Mouse (Mus musculus): ENCODE measurements around the gene Chka.

Gene Chka

DNA sequence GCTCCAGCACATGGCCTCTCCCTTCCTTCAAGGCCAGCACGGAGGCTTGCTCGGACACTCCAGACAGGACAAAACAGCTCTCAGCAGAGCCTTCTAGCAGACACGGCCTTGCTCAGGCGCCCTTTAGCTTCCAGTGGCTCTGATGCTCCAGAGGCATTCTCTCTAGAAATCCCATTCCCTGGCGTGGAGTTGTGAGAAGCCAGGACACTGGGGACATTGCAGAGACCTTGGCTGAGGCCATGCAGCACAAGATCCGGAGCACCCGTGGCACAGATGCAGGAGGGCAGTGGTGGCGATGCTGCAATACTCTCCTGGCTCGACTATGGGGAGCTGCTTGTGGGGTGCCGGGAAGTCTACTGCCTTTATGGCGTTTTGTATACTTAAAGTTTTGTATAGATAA, 65.2 kb downstream of the Chka start:
- no peak for DNase-seq (ENCODE audit: low spot score)

DNA sequence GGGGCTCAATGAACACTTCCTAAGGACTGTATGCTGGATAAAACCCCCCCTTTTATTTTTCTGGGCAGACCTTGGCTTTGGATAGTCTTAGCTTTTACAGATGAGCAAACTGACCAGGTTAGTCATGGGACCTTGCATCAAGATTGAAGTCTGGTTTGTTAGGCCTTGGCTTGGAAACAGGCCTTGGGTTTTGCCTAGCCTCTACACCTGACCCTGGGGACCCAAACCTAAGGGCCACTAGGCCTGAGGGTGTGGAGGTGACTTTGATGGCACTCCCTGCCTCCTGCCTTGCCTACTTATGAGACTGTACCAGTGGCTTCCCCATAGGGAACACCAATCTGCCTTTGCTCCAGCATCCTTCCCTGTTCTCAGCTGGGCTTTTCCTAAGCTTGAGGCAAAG, 68.4 kb downstream of the Chka start:
- no peak for DNase-seq (ENCODE audit: low spot score)

DNA sequence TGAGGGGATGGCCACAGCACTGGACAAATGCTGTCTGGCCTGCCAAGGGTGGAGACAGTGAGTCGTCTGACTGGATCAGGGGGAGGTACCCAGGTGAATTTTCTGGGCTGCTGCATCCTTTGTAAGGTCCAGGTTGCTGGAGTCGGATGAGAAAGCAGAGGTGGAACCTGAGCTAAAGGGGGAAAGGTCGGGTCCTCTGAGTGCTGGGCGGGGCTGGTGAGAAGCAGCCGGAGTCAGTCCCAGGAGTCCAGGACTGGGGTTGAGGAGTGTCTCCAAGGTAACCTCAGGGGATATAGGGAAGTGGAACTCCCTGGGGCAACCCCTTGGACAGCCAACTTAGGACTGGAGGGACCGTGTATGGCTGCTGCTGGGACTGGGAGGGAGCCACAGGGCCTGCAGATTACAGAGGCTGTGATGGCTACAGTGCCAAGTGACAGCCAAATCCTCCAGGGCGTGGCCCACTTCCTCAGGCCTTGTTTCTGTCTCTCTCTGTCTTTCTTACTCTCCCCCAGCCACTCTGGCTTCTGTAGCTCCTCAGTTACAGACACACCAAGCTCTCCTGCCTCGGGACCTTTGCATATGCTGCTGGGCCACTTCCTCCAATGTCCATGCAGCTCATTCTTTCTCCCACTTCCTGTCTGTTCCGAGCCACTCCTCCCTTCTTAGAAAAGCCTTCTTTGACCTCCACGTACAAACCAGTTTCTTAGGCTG, 71.2 kb downstream of the Chka start:
- DNase-seq (ENCODE audit: low spot score) = no peak

DNA sequence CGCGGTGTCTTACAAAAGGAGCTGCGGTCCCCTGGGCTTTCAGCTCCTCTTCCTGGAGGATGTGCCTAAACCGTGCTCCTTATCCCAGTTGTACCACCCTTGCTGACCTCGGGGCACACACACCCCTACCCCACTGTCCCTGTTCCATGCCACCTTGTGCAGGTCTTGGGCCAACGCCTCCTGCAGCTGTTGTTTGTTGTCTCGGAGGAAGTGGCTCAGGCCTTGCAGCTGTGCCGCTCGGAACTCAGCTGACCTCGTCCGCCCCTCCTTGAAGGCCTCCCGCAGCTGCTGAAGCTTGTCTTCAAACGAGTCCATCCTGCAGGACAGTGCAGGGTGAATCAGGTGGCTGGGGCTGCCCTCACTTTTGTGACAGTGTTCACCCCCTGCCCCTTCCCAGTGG, 72.0 kb downstream of the Chka start:
- DNase-seq (ENCODE audit: low spot score) = no peak

DNA sequence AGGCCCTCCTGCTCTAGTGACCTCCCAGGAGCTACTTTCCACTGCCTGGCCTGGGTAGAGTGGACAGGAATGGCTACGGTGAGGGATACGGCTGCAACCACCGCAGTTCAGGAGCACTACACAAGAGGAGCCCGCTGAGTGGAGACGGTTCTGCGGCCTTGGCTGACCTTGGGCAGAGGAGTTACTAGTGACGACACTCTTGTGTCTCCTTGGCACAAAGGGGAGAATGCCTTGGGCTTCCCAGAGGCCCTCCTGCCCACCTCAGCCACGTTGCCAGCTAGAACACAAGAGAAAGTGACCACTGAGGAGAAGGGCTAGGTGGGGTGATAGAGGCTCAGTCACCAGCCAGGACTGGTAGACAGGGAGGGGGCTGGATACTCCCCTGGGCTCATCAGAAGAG, 72.6 kb downstream of the Chka start:
- no peak for DNase-seq (ENCODE audit: low spot score)

DNA sequence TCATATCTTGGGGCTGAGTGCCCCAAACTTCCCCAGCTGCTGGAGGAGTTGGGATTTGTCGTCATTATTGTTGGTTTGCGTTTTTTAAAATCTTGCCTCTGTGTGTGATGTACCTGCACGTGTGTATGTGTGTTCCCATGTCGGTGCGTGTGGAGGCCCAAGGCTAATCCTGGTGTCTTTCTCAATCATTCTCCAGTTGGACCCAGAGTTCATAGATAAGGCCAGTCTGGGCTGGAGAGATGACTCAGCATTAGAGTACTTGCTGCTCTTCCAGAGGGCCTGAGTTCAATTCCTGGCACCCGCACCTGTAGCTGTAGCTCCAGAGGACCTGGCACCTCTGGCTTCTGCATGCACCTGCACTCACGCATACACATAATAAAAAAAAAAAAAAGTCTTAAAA, 73.3 kb downstream of the Chka start:
- no peak for DNase-seq (ENCODE audit: low spot score)

DNA sequence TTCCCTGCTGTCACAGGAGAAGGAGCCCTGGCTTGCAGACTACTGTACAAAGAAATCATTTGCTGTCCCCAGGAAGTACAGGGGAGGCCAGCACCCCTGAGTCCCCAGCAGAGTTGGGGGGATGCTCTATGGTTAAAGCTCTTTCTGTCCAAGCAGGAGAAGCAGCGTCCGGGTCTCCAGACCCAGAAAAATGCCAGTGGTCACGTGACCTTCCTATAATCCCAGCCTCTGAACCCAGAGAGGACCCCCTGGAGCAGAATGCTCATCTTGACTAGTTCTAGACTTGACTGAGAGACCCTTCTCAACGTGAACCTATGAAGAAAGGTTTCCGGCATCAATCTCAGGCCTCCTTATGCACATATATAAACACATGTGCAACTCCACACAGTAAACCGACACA, 74.3 kb downstream of the Chka start:
- no peak for DNase-seq (ENCODE audit: low spot score)

DNA sequence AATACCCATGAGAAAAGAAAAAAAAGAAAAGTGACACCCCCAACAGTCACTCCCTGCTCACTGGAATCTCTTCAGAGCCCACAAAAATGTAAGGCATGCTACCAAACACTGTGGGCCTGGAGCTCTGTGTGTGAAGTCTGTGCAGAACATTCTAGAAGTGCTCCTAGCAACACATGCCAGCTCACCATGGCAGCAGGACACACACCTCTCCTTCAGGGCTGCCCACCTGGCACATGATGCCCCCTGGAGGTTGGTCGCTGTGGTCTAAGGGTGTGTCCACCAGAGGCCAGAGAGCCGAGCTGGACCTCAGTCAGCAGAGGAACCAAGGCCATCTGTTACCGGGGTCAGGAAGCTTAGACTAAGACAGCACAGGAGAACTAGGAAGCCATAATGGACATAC, 74.7 kb downstream of the Chka start:
- DNase-seq (ENCODE audit: low spot score) = no peak

DNA sequence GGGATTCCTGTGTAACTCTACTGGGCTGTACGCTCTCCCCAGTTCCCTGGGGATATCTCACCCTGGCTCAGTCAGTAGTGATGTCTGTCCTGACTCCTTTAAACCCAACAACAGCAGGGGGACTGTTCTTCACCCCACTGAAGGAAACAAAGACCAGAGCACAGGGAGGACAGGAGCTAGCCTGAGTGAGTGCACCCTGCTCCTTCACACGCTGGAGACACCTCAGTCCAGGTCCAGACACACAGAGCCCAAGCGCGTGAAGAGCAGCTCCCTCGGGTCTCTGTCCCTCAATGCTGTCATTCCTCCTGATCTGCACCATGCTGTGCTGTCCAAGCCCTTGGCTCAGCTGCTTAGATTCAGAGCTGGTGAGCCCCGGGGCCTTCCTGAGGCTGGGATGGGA, 75.1 kb downstream of the Chka start:
- no peak for DNase-seq (ENCODE audit: low spot score)

DNA sequence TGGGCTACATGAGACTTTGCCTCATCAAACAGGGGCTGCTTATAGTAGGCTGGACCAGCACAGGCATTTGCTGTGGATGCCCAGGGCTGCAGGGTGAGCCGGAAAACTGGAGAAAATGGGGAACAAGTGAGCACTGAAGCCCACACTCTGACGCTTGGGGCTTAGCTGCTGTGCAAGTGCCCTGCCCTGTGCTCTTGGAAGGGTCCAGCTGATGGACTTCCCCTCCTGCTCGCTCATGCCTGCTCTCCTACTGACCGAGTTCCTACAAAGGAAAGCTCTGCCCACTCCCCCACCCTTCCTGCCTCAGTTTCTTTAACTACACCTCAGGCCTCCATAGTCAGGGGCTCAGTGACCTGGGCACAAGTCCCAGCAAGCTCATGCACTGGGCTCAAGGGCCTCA, 76.4 kb downstream of the Chka start:
- no peak for DNase-seq (ENCODE audit: low spot score)

DNA sequence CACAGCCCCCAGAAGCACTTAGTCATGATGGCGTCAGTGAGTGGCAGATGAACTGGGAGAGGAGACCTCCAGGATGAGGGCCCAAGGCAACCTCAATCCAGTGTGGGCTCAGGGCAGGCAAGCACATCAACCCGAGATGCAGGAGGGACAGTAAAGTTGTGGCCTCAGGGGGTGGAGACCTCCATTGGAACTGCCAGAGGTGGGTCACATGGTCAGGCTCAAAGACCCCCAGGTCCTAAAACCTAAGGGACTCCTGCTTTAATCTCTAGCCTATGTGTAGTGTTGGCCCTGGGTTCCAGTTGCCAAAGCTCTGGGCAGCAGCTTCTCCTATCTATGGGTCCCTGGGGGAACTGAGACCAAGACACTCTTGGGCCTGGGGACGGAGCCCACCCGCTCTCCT, 77.2 kb downstream of the Chka start:
- no peak for DNase-seq (ENCODE audit: low spot score)

DNA sequence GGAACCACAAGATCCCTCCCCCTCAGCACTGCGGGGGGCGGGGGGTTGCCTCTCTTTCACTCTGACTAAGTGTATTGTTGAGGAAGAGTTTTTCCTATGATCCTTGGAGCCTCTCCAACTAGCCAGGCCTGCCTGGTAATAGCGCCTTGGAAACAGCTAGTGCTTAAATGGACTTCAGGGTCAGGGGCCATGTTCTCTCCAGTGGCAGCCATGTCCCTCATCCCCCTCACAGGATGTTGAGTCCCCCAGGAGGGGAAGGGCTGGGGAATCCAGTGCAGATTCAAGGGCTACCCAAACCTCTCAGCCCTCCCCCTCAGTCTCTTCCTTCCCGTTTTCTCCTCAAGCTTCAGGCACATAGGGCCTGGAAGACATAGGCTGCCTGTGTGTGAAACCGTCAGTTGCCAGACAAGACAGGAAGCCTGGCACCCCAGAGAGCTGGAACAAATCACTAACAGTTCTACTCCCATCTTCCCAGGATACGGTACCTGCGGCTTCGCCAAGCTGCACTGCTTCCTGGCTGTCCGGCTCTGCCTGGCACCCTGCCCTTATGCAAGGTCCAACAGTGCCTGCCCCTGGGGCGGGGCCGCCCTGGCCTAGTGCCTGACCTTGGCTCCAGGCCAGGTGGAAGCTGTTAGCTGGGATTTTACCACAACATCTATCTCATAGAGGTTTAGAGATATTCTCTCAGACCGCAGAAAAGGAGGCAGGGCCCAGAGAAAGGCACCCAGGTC, 77.8 kb downstream of the Chka start, which contains the start of gene Aldh3b1:
Aldh3b1 (minus strand) TSS at position 598 of the 731 bp plus-strand sequence.
- DNase-seq (ENCODE audit: low spot score) = peak; percentile 84

DNA sequence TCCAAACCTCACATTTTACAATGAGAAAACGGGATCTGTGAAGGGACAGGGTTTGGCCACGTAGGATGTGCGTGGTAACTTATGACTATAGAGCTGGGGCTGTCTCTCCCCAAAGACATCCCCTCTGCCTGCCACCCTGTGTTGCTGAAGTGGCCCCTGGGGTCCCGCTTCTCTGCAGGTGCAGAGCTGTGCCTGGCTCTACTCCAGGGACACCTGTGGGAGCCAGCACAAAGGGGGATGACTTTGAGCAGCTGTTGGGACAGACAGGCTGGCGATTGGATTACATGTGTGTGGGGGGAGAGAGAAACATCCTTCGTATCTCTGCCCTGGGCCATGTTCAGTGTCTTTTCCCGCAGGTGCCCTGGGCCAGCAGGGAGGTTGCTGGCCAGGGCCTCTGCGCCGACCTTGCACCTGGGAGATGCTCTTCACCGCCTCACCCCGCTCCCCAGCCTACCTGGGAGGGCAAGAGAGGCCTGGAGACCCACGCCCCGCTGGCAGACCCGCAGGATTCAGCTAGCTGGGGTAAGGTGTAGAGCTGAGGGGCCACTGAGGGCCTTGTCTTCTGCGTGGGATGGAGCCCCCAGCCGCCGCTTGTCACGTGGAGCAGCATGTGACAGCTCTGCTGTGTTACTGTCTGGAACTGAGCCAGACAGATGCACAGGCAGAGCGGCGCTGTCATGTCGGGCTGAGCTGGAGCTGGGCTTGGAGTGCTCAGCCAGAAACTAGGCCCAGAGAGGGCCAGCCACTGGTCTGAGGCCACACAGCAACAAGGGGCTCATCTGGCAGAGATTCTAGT, 78.9 kb downstream of the Chka start:
- no peak for DNase-seq (ENCODE audit: low spot score)

DNA sequence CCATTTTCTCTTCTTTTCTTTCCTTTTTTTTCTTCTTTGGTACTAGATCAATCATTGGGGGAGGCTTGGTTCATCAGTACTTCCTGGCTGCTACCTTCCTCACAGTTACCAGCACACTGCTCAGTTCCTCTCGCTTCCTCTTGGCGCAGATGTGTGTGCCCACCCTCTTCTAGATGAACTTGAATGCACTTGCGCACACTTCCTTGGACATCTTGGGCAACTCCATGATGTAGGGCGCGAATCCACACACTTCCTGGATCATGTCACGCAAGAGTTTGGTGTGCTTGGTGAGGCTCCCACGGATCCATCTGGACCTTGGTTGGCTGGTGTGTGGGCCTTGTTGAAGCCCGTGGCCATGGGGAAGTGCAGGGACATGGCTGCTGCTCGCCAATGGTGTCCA, 80.1 kb downstream of the Chka start:
- DNase-seq (ENCODE audit: low spot score) = no peak

DNA sequence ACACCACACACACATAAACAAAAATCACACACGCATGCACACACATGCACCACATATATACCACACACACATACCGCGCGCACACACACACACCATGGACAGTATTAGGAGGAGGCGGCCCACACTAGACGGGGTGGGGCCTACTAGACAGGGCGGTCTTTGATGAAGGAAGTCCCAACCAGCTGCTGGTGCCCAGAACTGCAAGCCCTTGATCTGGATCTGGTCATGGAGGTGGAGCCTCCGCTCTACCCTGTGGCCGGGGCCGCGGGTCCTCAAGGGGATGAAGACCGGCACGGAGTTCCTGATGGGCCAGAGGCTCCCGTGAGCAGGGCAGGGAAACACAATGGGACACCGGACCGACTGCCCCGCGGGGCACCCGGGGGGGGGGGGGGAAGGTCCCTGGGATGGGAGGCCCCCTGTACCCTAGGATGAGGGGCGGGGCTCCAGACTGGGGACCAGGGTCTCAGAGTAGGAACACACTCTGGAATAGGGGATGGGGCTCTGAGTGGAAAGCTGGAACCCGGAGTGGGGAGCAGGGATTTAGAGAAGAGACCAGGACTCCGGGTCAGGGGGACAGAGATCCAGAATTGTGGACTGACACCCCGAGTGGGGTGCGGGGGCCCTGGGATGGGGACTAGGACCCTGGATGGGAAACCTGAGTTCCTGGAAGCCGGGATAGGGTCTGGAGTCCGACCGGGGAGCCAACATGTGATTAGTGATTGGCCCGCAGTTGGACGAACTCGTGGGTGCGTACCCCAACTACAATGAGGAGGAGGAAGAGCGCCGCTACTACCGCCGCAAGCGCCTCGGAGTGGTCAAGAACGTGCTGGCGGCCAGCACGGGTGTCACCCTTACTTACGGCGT, 83.7 kb downstream of the Chka start, which contains the start of gene Unc93b1:
Unc93b1 (plus strand) TSS at position 155 of the 864 bp plus-strand sequence.
- DNase-seq (ENCODE audit: low spot score) = peak; percentile 72

DNA sequence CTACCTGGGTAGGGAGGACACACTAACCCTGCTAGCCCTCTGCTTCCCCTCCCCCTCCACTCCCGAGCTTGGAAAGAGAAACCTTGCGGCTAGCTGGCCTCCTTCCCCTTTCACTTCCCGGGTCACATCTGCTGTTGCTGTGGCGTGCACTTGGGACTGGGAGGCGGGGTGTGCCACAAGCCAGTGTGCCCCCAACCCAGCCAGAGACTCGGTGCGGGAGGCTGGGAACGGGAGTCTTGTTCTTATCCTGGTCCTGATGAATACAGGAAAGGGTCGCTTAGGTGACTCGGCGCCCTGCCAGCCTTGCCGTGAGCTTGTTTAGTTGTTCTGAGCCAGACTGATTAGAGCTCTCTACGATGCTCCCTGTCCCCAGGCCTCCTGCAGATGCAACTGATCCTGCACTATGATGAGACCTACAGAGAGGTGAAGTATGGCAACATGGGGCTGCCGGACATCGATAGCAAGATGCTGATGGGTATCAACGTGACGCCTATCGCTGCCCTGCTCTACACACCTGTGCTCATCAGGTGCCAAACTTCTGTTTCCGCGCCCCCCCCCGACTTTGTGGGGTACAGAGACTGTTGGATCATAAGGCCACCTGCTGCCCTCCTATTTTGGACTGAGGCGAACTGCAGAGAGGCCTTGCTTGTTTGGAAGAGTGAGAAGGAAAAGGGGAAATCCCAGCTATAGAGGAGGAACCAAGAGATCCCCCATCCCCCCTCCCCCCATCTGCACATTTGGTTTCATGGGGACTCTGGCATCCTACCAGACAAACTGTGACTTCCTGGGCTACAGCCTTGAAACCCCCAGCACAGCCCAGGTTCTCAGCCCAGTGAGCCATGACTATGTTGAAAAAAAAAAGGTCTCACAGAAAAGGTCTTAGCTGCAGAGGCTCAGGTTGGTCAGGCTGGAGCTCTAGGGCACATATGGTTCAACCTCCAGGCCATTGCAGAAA, 84.6 kb downstream of the Chka start:
- DNase-seq (ENCODE audit: low spot score) = peak; percentile 68

DNA sequence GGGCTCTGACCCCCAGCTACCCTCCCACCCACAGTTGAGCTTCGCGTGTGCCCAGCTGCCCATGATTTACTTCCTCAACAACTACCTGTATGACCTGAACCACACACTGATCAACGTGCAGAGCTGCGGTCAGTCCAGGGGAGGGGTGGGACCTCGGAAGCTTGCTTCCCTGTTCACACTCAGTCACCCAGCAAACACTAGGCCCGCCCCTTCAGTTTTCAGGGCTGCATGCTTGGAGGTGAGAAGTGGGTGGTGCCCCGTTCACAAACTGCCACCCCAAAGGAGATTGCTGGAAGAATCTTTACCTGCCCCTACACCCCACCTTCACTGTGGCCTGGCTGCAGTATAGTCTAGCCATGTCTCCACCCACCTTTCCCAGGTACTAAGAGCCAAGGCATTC, 90.7 kb downstream of the Chka start:
- no peak for DNase-seq (ENCODE audit: low spot score)

DNA sequence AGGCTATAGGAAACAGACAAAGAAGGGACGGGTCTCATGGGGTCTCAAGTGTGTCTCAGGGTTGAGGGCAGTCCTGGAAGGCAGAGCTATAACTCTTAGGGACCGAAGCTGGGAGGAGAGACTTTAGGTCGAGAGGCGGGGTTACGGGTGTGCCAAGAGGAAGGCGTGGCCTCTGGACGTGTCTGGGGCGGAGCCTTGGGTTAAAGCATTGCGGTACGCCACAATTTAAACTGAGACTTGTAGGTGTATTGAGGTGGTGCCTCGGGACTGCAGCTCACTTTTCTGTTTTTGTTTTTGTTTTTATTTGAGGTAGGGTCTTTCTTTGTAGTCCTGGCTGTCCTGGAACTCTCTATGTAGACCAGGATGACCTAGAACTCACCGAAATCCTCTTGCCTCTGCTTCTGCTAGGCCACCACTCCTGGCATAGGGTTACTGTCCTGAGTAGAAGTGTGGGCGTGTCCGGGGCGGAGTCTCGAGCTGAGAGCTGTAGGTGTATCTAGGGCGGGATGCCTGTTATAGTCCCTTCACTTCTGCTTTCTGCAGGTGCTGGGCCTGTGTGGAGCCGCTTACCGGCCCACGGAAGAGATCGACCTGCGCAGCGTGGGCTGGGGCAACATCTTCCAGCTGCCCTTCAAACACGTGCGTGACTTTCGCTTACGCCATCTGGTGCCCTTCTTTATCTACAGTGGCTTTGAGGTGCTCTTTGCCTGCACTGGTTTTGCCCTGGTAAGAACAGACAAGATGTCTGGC, 91.6 kb downstream of the Chka start:
- peak; percentile 60 for DNase-seq (ENCODE audit: low spot score)
